In genomic region chr5:57743956-57744661, GRCm38 (mm10) we compare ENCODE assay signal across 13 mouse cellular contexts.
"Had no signal": no experiment of that assay in that cellular context is flagged by ENCODE, and none has a peak within 500 bp of the region (broad histone marks: within the 10 kb centered on the region; RNA-seq: fewer than 3 reads in every experiment).

No protein-coding gene starts in this region.

- H3K36me3 ChIP-seq: limb, embryonic 12.5 days; midbrain, embryonic 12.5 days; neural tube, embryonic 13.5 days; stomach, embryonic 15.5 days had no signal

- DNase-seq: kidney, postnatal 36 days; lung, embryonic 14.5 days; lung, postnatal 10 days; lung, postnatal 4 days; right cerebral cortex, postnatal 14 days; thymus, adult 2 months; thymus, postnatal 25 days had no signal

- H3K27ac ChIP-seq: limb, embryonic 12.5 days; liver, embryonic 14.5 days; midbrain, embryonic 12.5 days; neural tube, embryonic 13.5 days; stomach, embryonic 15.5 days had no signal

- H3K9ac ChIP-seq: limb, embryonic 12.5 days; liver, embryonic 14.5 days; lung, embryonic 14.5 days; midbrain, embryonic 12.5 days; neural tube, embryonic 13.5 days; stomach, embryonic 15.5 days had no signal

- H3K9me3 ChIP-seq: limb, embryonic 12.5 days; midbrain, embryonic 12.5 days; neural tube, embryonic 13.5 days; stomach, embryonic 15.5 days had no signal

- H3K4me1 ChIP-seq: limb, embryonic 12.5 days; midbrain, embryonic 12.5 days; neural tube, embryonic 13.5 days had no signal

- H3K27me3 ChIP-seq: limb, embryonic 12.5 days; midbrain, embryonic 12.5 days; neural tube, embryonic 13.5 days; stomach, embryonic 15.5 days had no signal

- H3K4me2 ChIP-seq: limb, embryonic 12.5 days; lung, embryonic 14.5 days; midbrain, embryonic 12.5 days; neural tube, embryonic 13.5 days; stomach, embryonic 15.5 days had no signal

- H3K4me3 ChIP-seq: limb, embryonic 12.5 days; midbrain, embryonic 12.5 days; neural tube, embryonic 13.5 days; stomach, embryonic 15.5 days had no signal

- ATAC-seq: midbrain, embryonic 16.5 days had no signal
